Mouse (Mus musculus): ENCODE measurements around the gene Efna5. TPM values are rescaled to one million over a fixed set of nuclear protein-coding genes. Genes with fewer than 3 reads are reported as not detected.

Efna5 gene
- polyA plus RNA-seq, 1 experiment = not detected

DNA sequence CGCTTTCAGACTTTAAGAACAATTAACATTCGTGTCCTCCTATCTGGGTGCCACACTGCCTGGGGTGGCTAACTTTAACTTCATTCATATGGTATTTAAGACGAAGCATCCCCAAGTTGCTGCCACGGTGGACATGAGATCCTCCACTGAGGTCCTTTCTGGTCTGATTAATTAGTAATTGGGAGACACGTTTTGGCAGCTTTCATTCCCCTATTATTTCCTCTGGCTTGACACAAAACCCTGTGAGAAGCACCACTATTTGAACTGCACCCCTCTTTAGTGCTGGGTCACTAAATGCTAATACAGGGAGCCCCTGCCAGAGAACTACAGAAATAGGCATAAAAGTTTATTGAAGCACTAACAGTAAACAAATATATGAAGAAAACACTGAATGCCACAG lies 9.9 kb downstream of the Efna5 start:
- TF ChIP-seq GATA1 (IDR thresholded peaks at IDR 0.05; ENCODE audit: low read length) = no peak

DNA sequence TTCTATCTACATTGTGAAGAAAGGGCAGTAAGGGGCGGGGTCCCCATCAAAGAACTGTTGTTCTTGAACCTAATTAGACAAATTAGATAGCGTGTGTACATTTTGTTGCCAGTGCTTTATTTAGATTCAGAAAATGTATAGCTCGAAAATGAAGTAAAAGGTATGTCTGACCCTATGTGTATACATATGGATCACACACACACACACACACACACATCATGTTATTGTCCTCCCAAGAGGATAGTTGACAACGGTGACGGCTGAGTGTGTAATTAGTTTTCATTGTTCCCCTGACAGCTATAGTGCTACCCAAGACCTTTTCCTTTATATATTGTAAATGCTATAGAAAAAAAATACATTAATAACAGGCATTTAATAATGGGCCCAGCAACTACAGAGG lies 10.7 kb downstream of the Efna5 start:
- no peak for TF ChIP-seq GATA1 (IDR thresholded peaks at IDR 0.05; ENCODE audit: low read length)

DNA sequence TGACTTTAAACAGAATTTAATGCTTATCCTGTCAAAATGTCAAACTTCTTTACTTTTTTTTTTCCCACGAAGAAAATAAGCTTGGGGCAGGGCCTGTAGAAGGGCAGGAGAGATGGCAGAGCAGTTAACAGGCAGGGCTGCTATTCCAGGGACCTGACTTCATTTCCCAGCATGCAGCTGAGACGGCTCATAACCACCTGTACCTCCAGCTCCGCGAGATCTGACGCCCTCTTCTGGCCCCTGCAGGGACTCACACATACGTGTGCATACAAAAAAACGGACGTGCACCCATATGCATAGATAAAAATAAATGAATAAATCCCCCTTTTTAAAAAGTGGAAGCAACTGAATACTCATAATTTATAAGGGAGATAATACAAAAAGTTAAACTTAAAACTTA lies 16.2 kb downstream of the Efna5 start:
- TF ChIP-seq GATA1 (IDR thresholded peaks at IDR 0.05; ENCODE audit: low read length) = no peak

DNA sequence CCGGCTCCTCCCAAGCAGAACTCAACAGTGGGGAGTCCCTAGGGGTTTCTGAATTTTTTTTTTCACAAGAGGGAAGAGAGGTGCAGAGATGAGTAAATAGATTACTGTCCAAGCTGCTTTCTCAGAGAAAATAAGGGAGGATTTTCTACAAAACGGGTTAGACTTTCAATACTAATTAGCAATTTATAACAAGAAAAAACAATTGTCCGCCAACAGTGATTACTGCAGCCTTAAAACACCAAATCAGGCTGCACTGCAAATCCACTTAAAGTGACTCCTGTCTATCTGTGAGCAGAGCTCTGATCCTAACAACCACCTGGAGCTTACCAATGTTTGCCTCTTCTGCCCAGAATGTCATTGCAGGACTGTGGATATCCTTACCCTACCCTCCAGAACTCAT lies 18.1 kb downstream of the Efna5 start:
- TF ChIP-seq GATA1 (IDR thresholded peaks at IDR 0.05; ENCODE audit: low read length) = no peak

DNA sequence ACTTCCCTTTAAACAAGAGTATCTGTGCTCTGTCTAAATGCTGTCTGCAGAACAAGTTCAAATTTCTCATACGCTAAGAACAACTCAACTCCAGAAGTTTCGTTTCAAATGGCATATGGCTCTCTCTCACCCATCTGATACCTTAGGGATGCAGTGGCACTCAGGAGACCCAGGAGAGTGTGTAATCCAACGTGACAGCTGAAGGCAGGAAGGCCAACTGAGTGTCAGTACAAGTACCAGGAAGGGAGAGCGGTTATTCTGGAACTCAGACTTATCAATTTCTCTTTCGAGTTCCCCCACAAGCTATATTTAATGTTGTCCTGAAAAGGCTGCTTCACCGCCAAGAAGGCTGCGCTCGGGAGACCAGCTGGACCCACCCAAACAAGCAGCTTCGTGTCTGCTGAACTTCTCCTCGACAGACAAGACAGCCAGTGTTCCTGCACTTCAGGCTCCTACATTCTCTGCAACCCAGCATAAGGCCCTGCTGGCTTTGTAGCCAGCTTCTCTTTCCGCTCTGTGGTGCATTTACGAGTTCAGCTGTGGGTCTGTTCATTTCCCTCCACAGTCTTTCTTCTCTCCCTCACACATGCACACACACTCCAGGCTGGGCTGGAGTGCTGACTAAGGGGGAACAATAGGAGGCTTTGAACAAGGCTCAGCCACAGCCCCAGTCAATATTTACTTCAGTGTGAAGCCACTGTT lies 18.7 kb downstream of the Efna5 start:
- TF ChIP-seq GATA1 (IDR thresholded peaks at IDR 0.05; ENCODE audit: low read length) = no peak

DNA sequence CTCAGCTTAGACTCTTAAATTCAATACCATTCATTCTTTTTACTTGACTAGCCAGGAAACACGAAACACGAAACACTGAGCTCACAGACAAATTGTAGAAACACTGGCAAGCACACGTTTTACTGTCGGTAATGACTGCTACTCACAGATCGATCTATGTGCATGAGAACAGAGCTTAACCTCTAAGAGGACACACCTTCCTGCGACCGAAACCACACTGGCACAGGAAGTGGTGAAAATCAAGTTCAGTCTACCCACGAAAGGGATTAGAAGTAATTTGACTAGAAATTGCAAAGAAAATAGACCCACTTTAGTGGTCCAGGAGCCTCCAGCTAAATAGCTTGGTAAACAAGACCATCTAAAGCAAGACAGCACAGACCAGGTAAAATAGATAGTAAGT lies 23.8 kb downstream of the Efna5 start:
- TF ChIP-seq GATA1 (IDR thresholded peaks at IDR 0.05; ENCODE audit: low read length) = no peak

DNA sequence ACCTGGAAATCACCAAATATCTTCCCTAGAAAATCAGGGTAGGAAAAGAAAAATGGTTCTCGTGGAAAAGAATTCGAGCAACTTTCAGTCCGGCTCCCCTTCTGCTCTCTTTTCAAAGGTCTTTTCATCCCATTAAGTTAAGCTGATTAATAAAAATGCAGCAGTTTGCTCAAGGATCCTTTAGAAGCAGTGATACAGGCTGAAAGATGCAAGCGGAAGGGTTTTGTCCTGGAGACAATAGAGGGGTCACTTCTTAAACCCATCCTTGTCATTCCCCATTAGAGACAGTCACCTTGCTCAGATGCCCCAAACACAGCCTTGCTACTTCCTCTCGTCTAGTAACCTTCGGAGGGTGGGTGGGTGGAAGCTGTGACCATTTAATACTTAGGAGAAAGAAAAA lies 27.4 kb downstream of the Efna5 start:
- no peak for TF ChIP-seq GATA1 (IDR thresholded peaks at IDR 0.05; ENCODE audit: low read length)

DNA sequence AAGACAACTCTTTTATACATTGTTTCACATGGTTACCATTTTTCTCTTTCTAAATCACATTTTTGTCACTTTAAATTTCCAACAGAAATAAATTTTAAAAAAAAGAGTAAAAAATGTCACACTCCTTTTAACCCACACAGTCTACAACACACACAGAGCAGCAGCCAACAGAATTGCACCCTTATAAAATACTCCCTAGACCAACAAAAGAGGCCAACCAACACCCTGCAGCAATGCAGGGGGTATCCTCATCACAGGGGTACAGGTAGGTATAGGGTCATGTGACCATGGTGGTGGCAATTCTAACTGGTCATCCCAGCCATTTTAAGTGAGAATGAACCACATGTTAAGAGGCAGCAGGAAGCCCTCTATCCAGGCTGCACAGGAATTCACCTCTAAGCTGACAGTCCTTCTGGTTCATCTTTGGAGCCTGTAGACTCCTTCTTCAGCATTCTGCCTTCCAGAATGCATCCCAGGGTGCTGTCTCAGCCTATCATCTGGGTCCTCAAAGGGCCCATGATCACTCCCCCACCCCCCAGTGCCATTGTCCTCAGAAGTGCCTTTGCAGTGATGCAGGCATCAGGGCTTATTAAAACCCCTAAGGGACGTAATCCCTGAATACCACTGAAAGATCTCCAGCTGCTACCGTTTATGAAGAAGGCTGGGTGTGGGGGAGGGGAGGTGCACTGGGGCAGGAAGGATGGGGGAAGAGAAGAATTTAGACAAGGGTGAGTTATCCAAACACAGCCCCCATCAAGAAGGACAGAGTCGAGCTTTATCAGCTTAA lies 28.1 kb downstream of the Efna5 start:
- no peak for TF ChIP-seq GATA1 (IDR thresholded peaks at IDR 0.05; ENCODE audit: low read length)

DNA sequence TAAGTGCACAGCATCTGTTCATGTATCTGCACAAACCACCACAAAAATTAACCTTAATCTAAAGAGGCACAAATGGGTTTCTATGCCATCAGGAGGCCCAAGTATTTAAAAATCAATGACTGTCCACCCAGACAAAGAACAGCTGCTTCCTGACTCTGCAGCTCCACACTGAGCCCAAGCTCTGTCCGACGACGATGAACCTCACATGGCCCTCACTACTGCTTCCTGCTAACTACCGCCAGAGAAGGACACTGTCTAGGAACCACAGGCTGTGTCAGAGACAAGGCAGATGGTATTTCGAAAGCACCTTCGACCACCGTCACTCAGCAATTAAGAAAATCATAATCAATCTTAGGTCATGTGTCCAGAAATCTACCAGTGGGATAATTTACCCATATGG lies 29.8 kb downstream of the Efna5 start:
- no peak for TF ChIP-seq GATA1 (IDR thresholded peaks at IDR 0.05; ENCODE audit: low read length)

DNA sequence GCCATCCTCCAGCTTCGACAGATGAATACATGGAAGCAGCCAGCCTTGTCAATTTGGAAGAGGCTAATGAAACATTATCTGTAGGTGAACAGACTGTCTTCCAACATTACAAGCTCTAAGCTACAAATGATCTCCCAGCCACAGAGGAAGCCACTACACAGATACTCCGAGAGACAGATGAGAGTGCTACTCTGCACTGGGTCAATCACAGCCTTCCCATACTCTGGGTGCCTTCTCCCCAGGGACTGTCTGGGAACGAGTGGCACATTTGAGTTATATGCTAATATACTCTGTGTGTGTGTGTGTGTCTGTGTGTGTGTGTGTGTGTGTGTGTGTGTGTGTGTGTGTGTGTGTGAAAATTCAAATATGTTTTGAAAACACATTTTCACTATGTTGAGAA lies 30.5 kb downstream of the Efna5 start:
- TF ChIP-seq GATA1 (IDR thresholded peaks at IDR 0.05; ENCODE audit: low read length) = no peak

DNA sequence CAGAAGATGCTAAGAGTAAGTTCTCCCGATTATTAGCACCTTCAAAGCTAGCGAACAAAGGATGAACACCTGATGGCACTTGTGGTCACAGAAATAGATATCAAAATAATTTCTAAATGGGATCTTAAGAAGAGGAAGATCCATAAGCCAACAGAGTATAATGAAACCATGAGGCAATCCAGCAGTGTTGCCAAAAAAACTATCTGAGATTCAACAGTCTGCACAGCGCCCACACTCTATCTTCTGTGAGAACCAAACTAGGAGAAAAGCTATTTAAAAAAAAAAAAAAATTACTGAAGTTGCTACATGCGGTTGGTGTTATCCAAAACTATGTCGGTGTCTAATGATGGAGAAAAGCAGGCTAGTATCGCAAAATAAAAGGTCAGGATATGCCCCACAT lies 31.4 kb downstream of the Efna5 start:
- TF ChIP-seq GATA1 (IDR thresholded peaks at IDR 0.05; ENCODE audit: low read length) = no peak

DNA sequence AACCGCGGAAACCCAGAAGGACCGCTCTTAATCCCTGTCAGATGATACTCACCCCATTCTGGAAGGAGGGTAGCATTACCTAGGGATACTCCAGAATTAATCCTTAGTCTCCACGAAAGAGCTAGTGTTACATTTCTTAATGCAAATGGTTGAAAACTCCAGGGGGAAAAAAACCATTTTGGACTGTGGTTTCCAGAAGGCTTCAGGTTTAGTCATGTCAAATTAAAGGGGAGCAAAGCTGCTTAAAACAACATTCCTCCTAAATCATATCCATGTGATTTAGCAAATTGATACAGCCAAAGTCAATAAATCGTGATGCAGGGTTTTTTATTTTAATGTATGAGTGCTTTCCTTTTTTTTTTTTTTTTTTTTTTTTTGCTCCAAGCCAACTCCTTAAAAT lies 35.5 kb downstream of the Efna5 start:
- TF ChIP-seq GATA1 (IDR thresholded peaks at IDR 0.05; ENCODE audit: low read length) = no peak

DNA sequence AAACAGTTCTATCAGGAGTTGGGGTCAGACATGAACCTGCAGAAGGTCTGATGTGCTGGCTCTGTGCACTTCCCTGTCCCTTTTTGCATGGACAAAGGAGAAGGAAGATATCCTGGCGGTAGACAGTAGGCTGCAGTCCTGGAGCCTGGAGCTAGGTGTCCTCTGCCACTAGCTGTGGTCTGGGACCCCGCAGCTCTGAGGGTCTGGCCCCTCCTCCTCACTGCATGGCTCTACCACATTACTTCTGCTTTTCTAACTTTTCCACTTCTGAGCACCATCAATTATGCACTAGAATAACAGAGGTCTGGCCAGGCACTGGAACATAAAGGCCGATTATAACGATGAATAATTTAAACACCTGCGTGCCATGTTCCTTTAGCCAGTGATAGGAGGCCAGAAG lies 36.8 kb downstream of the Efna5 start:
- TF ChIP-seq GATA1 (IDR thresholded peaks at IDR 0.05; ENCODE audit: low read length) = no peak

DNA sequence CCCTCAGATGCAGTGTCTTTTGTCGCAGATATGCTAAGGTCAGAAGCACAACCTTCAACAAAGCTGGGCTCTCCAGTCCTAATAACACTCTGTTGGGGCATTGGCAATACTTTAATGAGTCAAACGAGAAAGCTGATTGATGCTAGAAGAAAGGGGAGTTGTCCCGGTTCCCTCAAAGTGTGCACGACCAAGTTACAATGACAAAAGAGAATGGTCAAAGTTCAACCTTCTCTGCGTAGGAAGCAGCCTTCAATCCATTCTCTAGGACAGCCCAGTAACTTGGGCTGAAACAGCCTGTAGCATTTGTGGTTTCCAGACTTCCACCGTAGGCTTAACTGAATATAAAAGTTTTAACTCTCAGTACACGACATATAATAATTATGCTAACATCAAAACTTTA lies 43.8 kb downstream of the Efna5 start:
- no peak for TF ChIP-seq GATA1 (IDR thresholded peaks at IDR 0.05; ENCODE audit: low read length)

DNA sequence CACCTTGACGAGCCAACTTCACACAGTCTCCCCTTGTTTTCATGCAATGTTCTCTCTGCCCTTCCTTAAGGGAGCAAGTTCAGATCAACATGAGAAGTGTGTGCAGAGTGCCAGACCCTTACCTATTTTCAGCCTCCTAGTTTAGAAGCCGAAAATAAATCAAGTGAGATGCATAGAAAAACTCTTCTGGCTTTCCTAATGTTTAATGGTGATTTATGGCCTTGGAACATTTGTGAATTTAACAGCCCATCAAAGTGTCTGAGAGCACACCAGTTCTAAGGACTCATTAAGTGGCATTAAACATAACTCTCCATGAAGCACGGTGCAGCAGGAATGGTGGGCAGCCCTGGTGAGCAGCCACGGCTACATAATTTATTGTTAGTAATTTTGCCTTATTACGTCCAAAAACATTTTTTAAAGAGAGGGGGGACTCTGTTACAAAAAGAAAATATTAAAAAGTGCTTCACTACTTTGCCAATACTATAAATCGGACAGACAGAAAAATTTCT lies 44.5 kb downstream of the Efna5 start:
- no peak for TF ChIP-seq GATA1 (IDR thresholded peaks at IDR 0.05; ENCODE audit: low read length)

DNA sequence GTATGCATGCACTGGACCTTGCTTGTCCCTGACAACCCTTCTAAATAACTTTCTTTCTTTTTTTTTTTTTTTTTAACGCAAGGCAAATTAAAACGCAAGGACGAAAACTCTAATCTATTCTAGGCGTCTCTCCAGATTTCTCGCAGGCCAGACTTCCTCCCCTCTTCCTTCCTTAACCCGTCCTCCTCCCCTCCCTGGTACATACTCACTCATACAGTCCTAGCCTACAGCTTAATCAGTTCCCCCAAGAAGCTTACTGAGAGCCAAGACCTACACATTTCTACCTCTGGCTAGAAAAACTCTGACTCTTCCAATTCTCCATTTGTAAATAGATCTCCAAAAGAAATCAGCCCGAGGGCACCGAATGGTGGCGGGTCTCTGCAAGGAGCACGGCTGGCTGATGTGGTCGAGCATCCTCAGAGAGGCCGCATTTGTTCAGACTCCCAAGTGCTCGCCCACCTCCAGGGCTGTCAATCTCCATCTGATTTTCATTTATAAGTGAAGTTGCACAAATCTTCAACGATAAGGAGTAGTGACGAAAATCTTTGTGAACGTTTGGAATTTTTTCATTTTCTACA lies 48.5 kb downstream of the Efna5 start:
- TF ChIP-seq GATA1 (IDR thresholded peaks at IDR 0.05; ENCODE audit: low read length) = no peak

DNA sequence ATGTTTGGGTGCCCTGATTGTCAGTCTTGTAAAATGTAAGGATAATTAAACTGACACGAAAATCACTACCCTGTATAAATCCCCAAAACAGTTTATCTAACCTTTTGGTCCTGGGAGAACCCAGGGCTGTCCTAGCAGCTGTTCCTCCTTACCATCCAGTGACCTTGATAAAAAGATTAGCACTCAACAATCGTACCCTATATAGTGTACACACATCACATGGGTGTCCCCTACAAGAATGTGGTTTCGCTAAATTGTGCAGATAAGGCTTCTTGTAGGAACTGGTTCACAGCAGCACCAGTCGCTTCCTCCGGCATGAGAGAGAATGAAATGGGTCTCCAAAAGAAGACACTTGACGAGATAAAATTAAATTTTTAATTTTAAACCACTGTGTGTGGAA lies 53.6 kb downstream of the Efna5 start:
- no peak for TF ChIP-seq GATA1 (IDR thresholded peaks at IDR 0.05; ENCODE audit: low read length)

All from G1E-ER4 (cell line).